Mouse (Mus musculus): ENCODE measurements around the gene Isca1. TPM values are rescaled to one million over a fixed set of nuclear protein-coding genes. Genes with fewer than 3 reads are reported as not detected.
"Not testable (repeated sequence)": the region's sequence is repeated elsewhere in the genome, so short reads cannot be mapped to it uniquely, and the experiment has no call there.

The Isca1 gene
- total RNA-seq, 2 experiments from 2014 or later = 138 to 142 TPM

DNA sequence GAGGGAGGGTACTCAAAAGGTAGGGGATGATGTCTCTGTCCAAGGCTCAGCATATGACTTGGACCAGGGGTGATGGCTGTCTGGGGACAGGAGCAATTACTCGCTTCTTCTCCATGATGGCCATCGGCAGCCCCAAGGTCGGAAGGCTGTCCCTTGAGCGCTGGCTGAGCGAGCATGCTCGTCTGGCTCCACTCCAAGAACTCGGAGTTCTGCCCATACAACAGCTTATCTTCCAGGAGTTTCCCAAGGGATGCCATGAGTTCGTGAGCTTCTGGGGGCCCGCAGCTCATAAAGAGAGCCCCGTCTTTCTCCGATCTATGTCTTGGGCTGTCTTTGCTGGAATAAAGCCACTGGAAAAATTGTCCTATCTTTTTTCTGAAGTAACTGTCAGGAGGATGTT lies 28.5 kb downstream of the Isca1 start:
- DNase-seq (ENCODE audit: low spot score in 2 of 2) = no peak
- Histone ChIP-seq H3K4me3 (no peak overlapping the region), H3K27ac (no peak overlapping the region)
- TF ChIP-seq CTCF (conservative IDR thresholded peaks at IDR 0.05) = no peak

DNA sequence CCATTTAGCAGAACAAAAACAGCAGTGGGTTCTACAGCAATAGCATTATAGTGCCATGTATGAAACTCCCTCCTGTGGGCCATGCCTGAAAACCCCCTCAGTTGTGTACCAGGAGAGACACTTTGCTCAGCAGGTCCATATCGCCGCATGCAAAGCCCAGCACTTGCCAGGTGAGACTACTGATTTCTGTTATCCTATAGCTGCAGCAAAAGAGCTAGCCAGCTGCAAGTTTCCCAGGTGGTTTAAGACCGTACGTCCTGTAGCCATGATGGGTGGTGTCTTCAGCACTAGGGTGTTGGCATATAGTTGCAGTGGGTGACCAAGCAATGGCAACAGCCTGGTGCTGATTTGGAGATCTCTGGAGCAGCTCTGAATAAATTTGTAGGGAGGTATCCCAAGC lies 30.2 kb downstream of the Isca1 start:
- DNase-seq (ENCODE audit: low spot score in 2 of 2) = no peak
- Histone ChIP-seq H3K4me3 (no peak overlapping the region), H3K27ac (no peak overlapping the region)
- TF ChIP-seq CTCF (conservative IDR thresholded peaks at IDR 0.05) = no peak

DNA sequence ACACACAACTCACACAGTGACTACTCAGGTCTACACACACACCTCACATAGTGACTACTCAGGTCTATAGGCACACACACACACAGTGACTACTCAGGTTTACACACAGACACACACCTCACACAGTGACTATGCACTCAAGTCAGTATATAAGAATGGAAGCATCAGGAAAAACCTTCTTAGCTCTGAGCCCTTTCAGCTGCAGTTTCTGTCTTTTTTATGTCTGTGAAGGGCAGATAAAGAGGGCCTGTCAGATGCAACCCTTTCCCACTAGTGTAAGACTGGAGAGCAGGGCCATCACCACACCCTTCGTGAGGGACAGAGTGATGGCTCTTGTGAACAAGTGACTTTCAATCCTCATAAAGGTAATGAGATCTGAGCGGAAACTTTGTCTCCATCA lies 31.2 kb downstream of the Isca1 start:
- no peak overlapping the region for H3K27ac ChIP-seq
- no peak for TF ChIP-seq CTCF (conservative IDR thresholded peaks at IDR 0.05)
- H3K4me3 ChIP-seq = no peak overlapping the region
- no peak for DNase-seq (ENCODE audit: low spot score in 2 of 2)

DNA sequence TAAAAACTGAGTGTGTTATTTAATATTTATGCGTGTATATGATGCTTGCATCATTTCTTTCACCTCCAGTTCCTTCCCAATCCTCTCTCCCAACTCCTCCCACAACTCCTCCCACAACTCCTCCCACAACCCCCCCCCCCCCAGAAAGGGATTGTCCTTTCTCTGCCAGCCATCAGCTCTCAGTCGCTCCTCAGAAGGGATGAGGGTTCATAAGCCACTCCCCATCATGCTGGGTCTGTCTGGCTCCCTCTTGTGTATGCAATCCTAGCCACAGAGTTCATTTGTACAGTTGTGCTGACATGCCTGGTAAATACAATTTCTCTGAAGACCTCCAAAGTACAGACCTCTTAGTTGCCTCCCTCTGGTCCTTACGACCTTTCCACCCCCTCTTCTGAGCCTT lies 34.4 kb downstream of the Isca1 start:
- Histone ChIP-seq H3K4me3 (no peak overlapping the region), H3K27ac (no peak overlapping the region)
- DNase-seq (ENCODE audit: low spot score in 2 of 2) = no peak
- peak; percentile 21 for TF ChIP-seq CTCF (conservative IDR thresholded peaks at IDR 0.05)

DNA sequence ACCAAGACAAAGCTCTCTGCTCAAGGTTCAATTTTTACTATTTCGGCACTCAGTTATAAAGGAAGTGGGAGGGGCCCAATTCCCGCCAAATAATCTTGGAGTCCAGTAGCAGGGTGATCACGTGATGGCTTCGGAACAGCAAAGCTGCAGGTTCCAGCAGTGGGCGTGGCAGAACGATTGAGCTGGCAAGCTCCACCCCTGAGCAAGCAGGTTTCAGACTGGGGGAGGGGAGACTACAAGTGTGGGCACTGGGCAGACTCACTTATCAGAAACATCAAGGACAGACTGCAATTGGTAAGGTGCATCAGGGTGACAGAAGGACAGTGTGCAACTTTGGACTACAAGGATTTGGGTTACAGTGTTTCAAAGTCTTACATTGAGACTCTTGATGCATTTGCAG lies 35.3 kb downstream of the Isca1 start:
- not testable (repeated sequence) for DNase-seq (ENCODE audit: low spot score in 2 of 2); H3K4me3 ChIP-seq; H3K27ac ChIP-seq

DNA sequence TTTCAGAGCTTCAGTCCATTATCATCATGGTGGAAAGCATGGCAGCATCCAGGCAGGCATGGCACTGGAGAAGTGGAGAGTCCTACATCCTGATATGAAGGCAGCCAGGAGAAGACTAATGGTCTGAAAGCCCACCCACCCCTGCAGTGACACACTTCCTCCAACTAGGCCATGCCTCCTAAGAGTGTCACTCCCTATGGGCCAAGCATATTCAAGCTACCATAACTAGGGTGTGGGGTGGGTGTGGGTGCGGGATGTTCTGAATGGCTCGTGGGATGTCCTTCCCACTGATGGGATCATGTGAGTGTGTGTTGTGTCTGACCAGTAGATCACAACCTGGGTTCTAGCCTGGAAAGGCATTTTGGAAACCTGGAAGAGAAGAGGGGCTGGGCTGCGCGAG lies 35.7 kb downstream of the Isca1 start:
- TF ChIP-seq CTCF (conservative IDR thresholded peaks at IDR 0.05) = no peak
- H3K27ac ChIP-seq = no peak overlapping the region
- DNase-seq (ENCODE audit: low spot score in 2 of 2) = no peak
- H3K4me3 ChIP-seq = no peak overlapping the region

DNA sequence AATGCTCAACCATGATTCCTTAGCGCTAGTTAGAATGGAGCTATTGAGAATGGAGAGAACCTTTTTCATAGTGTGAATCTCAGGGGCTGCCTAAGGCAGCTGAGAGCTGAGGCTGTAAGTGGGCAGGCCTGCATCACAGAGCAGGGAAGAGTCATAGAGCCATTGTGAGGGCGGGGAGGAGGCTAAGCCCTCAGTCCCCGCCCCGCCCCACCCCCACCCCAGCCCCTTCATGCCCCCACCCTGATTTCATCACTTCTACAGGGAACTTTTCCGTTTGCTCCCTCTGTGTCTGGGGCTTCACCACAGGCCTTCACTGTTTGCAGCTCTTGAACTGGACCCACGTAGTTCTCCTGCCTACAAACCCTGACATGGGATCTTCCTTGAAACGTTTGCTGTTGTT lies 38.0 kb downstream of the Isca1 start, which contains the start of gene Spata31d1d:
Spata31d1d (minus strand) TSS at position 101 of the 400 bp plus-strand sequence.
- no peak for TF ChIP-seq CTCF (conservative IDR thresholded peaks at IDR 0.05)
- Histone ChIP-seq H3K27ac (no peak within 1 kb of the TSS), H3K4me3 (no peak within 1 kb of the TSS)
- no peak for DNase-seq (ENCODE audit: low spot score in 2 of 2)

DNA sequence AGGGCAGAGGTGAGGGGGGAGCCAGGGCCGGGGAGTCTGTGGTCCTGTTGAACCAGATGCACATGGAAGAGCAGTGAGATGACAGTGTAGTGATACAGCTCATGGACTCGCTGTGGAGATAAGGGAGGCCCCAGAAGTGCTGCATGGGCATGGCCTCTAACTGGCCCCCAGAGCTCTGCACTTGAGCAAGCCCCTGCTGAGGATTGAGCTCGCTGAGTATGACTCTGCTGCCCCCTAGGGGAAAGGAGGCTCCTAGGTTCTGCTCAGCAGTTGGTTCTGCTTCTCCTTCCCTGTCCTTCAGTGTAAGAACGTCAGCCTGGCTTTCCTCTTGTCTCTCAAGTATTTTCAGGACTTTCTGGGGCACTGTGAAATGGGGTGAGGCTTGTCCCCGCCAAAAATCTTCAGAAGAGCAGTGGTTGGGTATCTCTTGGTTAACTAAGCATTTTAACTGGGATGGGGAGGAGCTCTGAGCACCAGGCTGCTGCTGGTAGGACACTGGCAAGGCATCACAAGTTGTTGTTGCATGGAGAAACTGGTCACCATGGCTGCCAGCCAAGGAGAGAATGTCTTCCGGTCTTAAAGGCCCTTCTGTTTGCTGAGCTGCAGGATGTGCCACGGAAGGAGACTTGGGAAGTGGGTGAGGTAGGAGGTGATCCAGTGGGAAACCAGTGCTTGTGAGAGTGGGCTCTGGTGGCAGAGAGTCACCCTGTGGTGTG lies 41.1 kb downstream of the Isca1 start:
- DNase-seq (ENCODE audit: low spot score in 2 of 2) = peak; percentile 88 to 92
- Histone ChIP-seq H3K27ac (no peak overlapping the region), H3K4me3 (no peak overlapping the region)
- TF ChIP-seq CTCF (conservative IDR thresholded peaks at IDR 0.05) = peak; percentile 99

DNA sequence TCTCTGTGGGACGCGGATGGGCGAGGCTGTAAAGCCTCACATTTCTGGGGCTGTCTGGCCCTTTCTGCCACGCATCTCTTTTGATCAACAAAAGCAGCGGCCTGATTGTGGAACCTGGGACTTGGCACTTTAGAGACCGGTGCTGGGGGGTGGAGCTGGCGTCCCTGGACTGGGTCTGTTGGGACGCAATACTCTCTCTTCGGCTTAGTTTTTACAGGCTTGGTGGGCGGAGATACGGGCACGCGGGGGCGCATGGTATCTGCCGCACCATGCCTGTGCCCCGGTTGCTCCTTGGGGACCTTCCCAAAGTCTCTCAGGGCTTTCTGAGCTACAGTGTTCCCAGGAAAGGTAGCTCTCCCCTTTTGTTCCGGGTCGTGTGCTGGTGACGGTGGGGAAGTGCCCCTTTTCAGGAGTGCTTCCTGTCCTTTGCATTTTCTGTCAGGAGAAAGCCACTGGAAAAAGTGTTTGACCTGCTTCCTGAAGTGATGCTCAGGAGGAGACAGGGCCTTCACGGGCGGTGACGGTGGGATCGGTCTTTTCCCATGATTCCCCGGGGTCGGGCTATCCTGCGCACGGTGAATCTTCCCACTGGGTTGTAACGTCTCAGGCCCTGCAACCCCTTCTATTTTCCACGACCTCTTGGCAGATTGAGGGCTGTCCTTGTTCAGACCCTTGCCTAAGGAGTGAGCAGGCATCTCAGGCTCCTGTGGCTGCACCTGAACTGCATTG lies 43.3 kb downstream of the Isca1 start:
- no peak overlapping the region for H3K27ac ChIP-seq
- no peak for DNase-seq (ENCODE audit: low spot score in 2 of 2)
- TF ChIP-seq CTCF (conservative IDR thresholded peaks at IDR 0.05) = no peak
- H3K4me3 ChIP-seq = peak overlapping the region; percentile 32; the same call in 1 of the 2 replicates

DNA sequence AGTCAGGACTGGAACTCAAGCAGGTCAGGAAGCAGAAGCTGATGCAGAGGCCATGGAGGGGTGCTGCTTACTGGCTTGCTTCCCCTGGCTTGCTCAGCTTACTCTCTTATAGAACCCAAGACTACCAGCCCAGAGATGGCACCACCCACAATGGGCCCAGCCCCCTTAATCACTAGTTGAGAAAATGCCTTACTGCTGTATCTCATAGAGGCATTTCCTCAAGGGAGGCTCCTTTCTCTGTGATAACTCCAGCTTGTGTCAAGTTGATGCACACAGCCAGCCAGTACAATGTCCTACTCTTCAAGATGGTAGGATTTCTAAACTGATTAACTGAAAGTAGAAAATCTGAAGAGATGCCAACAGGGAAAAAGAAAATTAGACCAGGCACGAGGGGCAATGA lies 47.5 kb downstream of the Isca1 start:
- not testable (repeated sequence) for H3K4me3 ChIP-seq; H3K27ac ChIP-seq; DNase-seq (ENCODE audit: low spot score in 2 of 2)

DNA sequence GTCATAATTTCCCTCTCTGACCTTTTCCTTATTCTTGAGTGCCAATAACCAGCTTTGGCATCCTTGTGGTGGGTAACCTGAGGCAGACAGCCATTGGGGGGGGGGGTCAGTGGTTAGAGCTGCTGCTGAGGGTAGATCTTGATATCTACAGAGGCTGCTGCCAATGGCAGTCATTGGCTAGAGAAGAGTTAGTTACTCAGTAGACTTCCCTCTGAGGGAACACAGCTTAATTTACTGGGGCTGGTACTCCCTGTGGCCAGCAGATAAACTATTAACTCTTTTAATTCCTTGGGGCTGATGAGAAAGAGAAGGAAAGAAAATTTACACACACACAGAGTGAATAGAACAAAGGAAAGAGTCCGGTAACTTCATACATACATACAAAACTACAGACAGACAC lies 50.1 kb downstream of the Isca1 start:
- Histone ChIP-seq H3K27ac (no peak overlapping the region), H3K4me3 (no peak overlapping the region)
- DNase-seq (ENCODE audit: low spot score in 2 of 2) = no peak
- no peak for TF ChIP-seq CTCF (conservative IDR thresholded peaks at IDR 0.05)

DNA sequence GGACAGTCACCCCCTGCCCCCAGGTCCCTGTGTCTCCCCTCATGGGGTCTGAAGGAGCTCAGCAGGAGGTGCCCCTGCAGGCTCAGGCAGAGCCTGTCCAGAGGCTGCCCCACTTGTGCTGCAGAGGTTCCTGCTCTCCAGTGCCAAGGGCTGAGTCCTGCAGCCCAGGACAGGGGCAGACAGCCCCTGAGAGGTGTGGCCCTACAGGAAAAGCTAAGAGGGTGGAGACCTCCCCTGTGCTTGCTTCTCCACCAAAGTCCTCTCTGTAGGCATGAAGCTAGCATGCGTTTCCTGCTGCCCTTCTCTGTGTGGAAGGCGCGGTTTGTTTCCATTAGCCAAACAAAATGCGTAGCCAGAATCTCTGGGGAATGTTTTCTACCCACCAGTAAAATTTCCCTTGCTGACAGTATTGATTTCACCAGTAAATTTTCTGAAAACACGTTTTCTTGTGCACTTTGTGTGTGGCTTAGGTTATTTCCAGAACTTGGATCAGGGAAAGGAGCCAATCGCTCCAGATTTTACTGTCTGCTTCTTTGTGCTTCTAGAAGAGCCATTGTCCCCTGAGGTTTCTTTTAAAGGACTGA lies 50.7 kb downstream of the Isca1 start:
- H3K27ac ChIP-seq; H3K4me3 ChIP-seq; DNase-seq (ENCODE audit: low spot score in 2 of 2): not testable (repeated sequence)

DNA sequence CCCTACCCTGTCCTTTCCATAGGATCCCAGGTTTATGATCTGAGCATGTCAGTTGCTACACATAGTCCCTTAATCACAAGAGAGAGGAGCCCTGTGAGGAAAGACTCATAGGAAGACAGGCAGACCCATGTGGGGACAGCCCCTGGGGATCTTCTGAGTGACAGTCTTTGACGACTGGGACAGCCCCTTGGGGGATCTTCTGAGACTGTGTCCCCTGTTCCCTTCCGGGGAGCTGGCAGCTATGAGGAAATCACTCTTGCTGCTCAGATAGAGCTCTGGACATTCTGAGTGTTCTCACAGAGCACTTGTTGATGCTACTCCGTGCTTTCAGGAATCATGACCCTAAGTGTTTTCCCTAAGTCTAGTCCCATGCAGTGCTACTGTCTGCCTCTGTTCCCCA lies 55.9 kb downstream of the Isca1 start:
- Histone ChIP-seq H3K4me3 (no peak overlapping the region), H3K27ac (no peak overlapping the region)
- no peak for TF ChIP-seq CTCF (conservative IDR thresholded peaks at IDR 0.05)
- DNase-seq (ENCODE audit: low spot score in 2 of 2) = no peak

DNA sequence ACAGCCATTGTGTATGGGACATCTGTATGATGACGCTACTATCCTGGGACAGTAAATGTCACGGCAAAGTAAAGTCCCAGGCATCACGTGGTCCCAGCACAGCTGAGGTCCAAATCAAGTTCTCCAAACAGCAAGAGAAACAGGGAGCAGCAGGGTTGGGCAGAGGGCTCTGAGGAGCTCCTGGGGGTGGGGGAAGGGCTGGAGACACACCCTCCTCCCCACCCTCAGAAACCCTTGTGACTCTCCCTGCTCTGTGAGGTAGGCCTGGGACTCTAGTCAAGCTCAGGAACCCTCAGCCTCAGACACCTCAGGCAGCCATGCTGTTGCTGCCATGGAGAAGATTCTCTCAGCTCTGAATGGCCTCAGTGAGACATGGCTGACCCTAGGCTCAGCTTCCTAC lies 57.6 kb downstream of the Isca1 start, which contains the start of gene Spata31d1b:
Spata31d1b (plus strand) TSS at position 301 of the 400 bp plus-strand sequence.
- H3K4me3 ChIP-seq; DNase-seq (ENCODE audit: low spot score in 2 of 2); H3K27ac ChIP-seq: not testable (repeated sequence)

All from layer of hippocampus, adult 2 months (tissue).